Mouse (Mus musculus) bone marrow macrophage, adult 2 months (primary cell): ENCODE results near the gene Pde3a.

ENCODE experiments used
- CTCF ChIP-seq: IDR thresholded peaks from 2 replicates; pipeline ENCODE4 v1.5.1; 2012; ENCODE audit warnings: low read depth, mild to moderate bottlenecking, low read length, moderate library complexity
- POLR2A ChIP-seq: IDR thresholded peaks from 2 replicates; pipeline ENCODE4 v1.6.1; 2012; ENCODE audit warnings: mild to moderate bottlenecking, low read depth, low read length, borderline replicate concordance

- TF ChIP-seq CTCF: no peak
- no peak for TF ChIP-seq POLR2A
Observed at GRCm38 (mm10) chr6:141495634-141496418, 246.8 kb downstream of the Pde3a start.
